Mouse (Mus musculus) thymus, postnatal 4 days (tissue): Measurements from ENCODE around the gene Myh4.

Source experiments
- DNase-seq: peaks from one replicate; pipeline ENCODE4 v3.0.0; 2021

Gene Myh4

DNA sequence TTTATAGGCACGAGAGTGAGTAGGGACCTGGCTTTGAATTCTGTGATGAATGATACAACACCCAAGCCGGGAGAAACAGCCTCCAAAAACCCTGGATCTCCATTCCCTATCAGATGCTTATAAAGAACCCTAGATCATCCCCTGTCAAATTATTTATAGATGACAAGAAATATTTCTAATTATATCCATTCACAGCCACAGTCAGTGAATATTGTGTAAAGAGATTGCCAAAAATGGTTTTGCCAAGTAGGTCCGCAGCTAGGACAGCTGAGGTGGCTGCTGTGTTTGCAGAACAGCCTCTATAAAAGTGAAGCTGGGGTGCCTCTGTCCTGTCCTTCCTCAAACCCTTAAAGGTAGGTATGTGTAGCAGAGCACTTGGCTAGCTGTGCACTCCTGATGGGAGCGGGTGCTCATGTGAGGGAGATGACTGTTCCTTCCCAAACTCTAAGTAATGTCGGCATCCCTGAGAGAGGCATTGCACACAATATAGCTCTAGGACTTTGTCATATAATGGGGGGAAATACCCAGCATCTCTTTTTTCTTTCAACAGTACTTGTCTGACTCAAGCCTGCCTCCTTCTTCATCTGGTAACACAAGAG lies at the start of gene Myh4:
Gene Myh4 (plus strand): TSS at position 549 of the 599 bp plus-strand sequence.
- no peak for DNase-seq

DNA sequence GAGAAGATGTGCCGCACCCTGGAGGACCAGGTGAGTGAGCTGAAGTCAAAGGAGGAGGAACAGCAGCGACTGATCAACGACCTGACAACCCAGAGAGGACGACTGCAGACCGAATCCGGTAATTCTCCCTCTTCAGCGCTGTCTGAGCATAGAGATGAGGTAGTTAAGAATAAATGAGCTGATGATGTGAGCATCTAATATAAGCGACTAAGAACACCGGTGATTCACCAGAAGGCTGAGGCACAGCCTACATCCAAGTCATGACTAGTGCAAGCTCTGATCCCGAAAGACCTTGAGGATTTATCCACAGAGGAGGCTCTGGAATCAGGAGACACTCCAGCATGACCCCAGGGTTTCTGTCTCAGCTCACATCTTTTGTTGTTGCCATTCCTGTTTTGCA lies 47.5 kb upstream of the Myh4 start:
- DNase-seq: no peak

DNA sequence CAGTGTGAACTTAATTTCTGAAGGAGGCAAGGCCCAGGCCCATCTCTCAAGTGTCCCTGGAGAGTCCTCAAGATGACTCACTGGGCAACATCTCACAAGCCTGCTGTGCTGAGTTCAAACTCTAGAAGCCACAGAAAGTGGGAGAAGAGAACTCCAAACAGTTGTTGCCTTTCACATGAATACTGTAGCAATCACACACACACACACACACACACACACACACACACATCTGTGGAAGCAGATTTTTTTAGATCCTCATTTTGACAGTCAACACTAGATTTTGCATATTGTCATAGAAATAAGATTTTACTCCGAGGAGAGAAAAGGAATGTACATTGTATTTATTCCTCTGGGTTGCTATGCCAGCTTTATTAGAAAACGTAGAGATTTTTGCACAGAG lies 47.0 kb upstream of the Myh4 start:
- DNase-seq: no peak

DNA sequence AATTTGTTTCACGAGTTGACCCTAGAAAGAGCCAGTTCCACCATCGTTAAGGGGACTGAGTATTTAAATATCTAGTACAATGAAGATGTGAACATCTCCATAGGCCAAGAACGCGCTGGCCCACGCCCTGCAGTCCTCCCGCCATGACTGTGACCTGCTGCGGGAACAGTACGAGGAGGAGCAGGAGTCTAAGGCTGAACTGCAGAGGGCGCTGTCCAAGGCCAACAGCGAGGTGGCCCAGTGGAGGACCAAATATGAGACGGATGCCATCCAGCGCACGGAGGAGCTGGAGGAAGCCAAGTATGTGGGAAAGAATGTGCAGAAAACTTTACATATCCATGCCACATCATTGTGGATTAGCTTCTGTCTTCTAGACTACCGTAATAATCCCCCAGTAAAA lies 46.3 kb upstream of the Myh4 start:
- no peak for DNase-seq

DNA sequence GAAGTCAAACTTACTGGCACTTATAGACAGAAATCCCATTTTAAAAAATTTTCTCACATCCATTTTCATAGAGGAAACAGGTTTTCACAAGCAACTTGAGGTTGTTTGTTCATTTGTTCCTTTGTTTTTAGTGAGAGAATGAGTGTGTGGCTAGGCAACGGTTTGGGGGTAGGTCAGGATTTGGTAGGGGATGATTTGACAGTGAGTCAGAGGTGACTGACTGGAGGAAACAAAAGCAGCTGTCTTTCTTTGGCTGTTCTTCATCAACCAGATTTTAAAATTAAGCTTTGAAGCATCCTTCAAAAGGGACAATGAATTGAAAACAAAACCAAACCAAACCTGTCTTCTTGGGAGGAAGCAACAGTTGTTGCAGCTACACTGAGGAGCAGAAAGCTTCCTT lies 38.5 kb upstream of the Myh4 start:
- DNase-seq: no peak

DNA sequence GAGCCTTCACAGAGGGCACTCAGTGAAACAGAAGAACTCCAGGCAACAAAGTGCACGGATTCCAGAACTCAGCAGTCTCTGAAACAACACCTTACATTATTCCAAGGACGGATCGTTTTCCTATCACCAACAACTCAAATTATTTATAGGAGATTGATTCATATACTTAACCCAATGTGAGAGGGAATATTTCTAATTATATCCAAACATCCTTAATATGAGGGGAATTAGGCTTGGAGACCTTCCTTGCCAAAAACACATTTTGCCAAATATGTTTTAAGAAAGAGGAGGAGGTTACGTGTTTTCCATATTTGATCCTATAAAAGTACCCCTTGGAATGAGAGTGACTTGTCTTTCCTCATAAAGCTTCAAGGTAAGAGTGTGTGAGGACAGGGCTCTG lies 38.1 kb upstream of the Myh4 start, which contains the start of gene Myh1:
Gene Myh1 (plus strand): TSS at position 301 of the 400 bp plus-strand sequence.
- DNase-seq: no peak

DNA sequence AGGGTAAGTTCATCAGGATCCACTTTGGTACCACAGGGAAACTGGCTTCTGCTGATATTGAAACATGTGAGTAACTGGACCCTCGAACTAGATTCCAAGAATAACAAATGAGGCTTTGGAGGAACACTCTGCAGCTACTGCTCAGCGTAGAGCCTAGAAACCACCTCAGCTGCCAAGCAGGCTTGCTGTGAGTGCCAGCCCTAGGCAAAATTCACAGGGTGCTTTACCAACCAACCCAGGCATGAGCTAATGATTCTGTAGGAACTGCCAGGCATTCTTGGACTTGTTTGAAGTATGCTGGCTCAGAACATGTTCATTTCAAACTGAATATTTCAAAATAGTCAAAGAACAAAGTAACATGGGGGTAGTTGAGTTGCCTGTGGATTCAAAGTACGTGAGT lies 33.1 kb upstream of the Myh4 start:
- no peak for DNase-seq

DNA sequence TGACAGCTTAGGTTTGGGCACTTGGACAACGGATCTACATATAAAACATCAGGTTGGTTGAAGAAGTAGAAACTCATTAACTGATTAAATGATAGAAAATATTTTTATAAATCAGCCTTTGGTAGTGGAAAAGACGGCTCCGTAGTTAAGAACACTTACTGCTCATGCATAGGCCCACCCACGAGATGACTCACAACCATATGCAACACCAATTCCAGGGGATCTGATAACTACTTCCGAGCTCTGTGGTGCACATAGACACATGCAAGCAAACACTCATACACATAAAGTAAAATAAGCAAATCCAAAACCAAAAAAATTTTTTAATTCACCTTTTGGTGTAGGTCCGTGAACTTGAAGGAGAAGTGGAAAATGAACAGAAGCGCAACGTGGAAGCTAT lies 16.0 kb upstream of the Myh4 start:
- no peak for DNase-seq

DNA sequence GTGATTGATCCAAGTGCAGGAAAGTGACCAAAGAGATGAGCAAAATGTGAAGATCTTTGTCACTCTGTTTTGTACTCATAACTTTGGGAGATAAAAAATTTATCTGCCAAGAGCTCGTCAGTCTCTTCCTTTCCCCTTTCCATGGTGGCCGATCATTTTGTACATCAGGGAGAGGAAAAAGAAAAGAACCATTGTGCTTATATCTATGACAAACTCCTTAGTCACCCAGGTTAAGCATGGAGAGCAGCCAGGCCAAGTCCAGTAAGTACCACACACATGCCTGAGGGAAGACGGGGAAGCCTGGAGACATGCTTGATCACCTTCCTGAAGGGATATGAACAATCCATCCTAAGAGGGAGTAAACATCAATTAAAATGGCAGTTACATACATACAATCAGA lies 13.4 kb upstream of the Myh4 start:
- DNase-seq: no peak

DNA sequence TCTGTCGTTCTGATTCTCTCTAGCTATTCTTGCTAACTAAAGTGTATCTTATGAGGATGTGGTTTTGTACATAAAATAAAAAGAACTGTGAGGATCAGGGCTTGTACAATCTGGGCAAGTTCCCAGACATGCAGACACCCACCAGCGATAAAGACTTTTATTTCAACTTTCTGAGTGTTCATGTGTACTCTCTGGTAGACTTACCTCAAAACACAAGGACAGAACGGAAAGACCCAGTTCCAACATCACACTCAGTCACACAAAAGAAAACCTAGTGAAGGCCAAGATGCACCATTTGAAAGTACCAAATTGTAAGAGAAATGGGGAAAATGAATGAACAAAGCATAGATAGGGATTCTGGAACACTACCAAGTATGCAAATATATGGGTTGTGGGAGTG lies 9.1 kb upstream of the Myh4 start:
- DNase-seq: no peak

DNA sequence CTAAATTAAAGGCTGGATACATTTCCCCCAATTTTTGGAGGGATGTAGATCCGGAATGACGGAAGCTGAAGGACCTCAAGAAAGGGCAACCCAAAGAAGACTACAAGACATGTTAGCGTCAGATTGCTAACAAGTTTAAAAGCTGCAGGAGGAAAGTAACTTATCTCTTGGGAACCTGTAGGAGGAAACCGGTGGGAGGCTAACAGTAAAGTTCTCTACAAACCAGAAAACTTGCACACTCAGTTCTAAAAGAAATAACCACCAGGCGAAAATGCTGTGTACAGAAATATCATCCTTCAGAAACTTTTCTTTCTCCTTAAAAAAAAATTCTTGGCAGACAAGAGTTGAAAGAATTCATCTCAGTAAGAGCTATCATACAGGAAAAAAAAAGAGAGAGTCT lies 8.7 kb upstream of the Myh4 start:
- DNase-seq: no peak

DNA sequence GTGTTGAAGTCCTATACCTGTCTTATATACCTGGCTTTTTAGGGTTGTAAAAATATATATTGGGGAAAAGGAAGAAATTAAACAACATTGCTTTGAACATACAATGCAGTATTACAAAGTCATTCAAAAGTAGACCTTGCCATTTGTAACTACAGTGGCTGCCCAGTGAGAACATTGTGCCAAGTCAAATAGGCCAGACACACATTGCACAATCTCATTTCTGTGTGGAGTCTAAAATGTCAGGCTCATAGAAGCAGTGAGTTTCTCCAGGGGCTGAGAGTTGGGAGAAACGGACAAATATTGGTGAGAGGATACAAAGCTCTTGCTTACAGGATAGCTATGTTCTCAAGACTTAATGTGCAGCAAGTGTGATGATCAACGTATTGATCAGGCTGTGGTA lies 7.9 kb upstream of the Myh4 start:
- no peak for DNase-seq

DNA sequence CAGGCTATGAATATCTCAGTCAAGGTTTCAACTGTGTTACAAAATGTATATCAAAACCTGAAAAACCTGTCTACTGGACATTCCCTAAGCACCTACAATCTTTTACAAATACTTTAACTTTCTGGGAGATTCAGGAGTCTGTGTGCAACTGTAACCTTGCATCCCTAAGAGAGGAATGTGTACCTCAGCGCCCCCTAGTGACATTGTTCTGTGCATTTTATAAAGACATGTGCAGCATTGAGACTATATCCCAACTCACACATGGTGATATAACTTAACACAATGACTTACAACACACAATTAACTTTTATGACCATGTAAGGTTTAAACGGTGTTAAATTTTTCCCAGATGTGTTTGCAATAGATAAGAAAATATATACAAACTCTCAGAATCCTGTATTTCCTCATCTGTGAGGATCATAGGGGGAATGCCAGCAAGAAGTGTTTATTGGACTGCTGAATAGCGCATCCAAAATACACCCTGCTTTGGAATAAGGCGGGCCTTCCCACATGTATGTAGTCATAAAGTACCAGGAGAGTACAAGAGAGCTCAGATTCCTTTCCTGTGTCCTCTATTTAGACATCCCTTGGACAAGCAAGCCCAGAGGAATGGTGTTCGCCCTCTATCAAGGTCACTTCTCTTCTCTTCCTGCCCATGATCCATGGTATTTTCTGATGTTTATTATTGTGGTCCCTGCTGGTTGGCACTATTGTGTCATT lies 2.0 kb upstream of the Myh4 start:
- peak; percentile 12 for DNase-seq

DNA sequence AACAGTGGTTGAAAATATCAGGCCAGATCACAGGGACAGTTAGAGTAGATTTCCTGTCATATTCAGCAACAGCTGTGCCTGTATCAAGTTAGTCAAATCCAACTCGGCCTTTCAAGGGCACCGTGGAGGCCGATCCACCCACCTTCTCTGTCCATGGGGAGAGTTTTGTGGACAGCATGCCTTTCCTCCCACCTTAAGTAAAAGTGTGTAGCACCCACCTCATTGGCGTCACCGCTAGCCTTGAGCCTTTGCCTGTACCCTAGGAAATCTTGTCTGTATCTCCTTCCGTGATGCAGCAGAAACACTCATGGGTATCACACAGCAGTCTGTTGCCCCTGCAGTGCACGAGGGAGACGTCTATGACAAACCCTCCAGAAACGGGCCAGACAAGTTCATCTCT lies 1.0 kb upstream of the Myh4 start:
- no peak for DNase-seq

DNA sequence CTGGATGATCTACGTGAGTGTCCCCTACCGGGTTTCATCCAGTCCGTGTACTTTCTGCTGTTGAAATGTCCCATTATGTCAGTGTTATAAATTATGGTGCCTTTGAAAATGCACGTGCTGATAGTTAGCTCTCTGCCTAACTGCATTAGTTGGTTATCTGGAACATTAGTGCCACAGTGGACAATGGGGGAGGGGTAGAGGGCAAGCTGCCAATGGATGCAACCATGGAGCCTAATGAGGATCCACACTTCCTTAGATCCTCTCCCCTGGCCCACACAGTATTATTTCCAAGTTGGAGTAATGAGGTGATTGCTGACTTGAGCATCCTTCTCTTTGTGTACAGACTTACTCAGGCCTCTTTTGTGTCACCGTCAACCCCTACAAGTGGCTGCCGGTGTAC lies 3.2 kb downstream of the Myh4 start:
- DNase-seq: no peak

DNA sequence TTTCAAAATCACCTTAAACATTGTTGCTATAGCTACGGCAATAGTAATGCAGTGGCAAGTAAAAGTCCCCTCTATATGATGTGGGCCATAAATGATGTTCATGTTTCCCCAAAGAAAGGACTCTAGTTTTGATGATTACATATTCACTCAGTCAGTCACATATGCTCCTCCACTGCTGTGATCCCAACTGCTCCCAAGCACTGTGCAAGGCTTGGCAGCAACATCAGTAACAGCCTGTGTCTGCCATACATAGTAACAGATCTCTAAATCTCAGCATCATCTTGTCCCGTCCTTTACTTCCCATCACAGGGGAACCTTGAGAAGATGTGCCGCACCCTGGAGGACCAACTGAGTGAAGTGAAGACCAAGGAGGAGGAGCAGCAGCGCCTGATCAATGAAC lies 15.9 kb downstream of the Myh4 start:
- no peak for DNase-seq

DNA sequence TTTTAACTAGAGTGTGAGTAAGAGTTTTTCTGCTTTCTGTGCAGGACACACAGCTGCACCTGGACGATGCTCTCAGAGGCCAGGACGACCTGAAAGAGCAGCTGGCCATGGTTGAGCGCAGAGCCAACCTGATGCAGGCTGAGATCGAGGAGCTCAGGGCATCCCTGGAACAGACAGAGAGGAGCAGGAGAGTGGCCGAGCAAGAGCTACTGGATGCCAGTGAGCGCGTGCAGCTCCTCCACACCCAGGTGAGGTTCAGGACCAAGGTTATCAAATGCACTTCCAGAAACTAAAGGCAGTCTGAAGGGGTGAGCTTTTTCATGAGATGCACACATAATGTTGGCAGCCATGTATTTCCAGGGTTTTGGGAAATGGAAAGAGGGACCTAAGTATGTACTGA lies 19.2 kb downstream of the Myh4 start:
- DNase-seq: no peak

DNA sequence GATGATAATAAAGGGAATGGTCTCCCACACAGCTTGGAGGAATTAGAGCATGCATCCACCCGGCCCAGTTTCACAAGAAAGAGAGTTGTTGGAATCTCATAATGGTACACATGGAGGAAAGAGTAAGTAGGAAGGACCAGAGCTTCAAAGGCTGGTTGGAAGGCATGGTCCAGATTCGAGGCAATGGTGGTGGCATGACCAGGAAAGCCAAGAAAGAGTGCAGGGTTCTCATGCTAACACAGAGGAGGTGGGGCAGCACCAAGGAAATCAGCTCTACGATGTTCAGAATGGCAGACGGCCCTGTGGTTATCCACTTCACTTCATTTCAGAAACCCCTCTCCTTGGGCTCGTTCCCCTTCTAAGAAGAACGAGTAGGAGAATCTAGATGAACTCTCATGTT lies 23.1 kb downstream of the Myh4 start:
- no peak for DNase-seq

DNA sequence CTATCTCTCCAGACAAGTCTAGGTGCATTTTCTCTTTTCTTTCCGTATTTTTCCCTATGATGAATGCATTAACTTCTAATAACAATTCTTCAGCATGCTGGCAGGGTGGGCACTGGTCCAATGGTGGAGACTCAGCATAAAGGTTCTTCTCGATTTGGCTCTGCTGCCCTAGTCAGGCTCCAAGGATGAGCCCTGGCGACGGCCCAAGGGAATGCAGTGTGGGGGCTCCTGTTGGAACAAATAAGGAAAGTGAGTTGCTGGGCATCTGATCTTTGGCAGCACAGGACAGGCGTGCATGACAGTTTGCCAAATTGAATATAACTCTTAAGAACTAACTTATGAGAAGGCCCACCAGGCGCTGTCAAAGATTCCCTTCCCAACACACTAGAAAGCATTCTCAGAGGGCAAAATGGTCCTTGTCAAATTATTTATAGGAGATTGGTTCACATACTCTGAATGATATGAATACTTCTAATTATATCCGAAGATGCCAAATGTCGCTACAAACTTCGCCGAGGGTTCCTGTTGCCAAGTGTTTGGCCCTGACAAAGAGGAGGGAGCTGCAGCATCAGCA lies 38.9 kb downstream of the Myh4 start, which contains the start of gene Myh8:
Gene Myh8 (plus strand): TSS at position 524 of the 574 bp plus-strand sequence.
- no peak for DNase-seq

DNA sequence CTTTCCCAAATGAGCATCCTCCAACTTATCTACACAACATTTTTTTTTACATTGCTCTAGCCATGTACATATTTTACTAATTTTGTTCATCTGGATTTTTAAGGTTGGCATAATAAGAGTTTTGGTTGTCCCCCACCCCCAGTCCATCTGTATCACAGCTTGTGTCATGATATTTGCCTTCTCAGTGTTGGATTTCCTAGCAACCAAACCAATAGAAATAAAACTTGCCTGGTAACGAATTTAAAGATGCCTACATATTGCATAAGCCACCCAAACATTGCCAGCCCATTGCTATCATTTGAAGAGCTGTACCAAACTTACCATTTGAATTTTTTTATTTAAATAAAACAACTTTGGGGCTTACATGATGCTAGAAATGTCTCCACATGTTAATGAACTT lies 55.6 kb downstream of the Myh4 start:
- no peak for DNase-seq
